Mouse (Mus musculus) brain, embryonic 18.5 days (tissue): Measurements from ENCODE around the gene Prnd.

Experiments used
- DNase-seq: peaks from one replicate; pipeline ENCODE4 v3.0.0-alpha.2; 2012; ENCODE audit warnings: low read depth, low spot score

Gene Prnd

DNA sequence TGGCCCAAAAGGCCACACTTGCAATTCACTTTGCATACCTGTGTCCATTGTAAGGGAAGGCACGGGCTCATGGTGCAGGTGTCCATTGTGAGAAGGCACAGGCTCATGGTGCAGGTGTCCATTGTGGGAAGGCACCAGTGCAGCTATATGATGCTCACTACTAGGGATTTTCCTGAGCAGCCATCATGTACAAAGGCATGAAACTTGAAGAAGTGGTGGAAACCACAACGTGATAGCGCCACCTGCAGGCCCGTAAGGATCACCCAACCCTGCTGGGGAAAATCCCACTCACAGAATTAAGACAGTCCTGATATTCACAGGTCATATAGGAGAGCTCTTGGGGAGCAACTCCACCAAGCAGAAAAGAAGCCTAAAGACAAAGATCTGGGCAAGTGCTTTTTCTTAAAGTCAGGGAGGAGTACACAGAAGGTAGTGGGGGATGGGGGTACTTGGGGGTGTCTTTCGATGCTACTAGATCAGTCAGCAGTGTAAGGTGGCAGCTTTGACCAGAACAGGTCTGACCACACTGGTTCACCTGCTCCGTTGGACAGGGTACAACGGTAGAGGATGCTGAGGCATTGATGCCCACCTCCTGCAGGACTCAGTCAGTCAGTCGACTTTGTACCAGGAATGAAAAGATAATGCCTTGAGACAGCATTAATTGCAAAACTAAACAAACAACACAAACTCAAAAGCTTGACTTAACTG is 11.1 kb upstream of the Prnd start:
- no peak for DNase-seq

DNA sequence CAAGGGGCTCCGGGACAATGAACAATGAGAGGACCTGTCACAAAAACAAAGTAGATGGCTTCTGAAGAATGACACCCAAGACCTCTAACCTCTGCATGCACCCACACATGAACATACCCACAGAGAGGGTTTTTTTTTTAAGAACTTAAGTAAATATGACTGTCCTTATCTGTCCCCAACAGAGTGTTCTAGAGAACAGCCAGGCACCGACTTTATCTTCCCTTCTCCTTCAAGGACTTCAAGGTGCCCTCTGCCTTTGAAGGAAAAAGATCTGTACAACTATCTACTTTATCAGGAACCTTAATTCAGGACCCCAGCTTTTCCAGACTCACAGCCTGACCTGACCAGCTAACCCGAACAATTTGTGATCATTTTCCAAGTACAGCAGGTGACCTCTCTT is 10.2 kb upstream of the Prnd start:
- no peak for DNase-seq

GRCm38 (mm10) chr2:131941501-131941900 is 9.2 kb upstream of the Prnd start:
- DNase-seq, result no peak

GRCm38 (mm10) chr2:131944370-131944769 is 6.3 kb upstream of the Prnd start:
- DNase-seq, result no peak

DNA sequence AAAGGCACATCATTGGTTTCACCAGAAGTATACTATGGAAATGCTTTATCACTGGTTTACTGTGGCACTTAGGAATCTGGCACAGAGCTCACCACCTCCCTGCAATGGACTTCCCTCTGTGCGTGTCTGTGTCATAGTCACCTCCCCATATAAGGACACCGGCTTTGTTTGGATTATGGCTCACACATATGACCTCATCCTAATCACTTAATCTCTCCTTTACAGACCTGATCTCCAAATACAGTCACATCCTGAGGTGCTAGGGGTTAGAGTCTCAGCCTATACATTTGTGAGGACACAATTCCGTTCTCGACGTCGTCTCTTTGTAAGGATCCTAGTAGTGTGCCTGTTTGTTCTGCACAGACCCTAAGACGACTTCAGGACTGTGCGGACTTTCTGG is 5.4 kb upstream of the Prnd start:
- DNase-seq, result no peak

- DNase-seq, result no peak
Observed at GRCm38 (mm10) chr2:131945765-131946164, 4.9 kb upstream of the Prnd start.

DNA sequence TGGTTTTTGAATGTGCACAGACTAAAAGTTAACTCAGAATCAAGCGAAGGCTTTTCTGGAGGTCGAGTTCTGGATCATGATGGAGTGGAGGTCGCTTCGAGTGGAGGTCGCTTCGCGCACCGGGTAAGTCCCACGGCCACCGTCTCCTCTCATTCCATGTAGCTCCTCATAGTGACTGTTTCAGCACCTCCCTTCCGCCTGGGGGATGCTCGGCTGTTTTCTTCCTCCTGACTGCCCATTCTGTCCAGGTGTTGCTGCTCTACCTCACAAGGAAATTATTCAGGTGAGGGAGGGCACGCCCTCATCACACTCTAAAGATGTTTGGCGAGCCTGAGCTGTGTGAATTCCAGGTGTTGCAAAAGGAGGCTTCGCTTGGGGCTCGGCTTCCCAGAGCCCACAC is 4.3 kb upstream of the Prnd start:
- DNase-seq, result no peak

- no peak for DNase-seq
Observed at GRCm38 (mm10) chr2:131948156-131948555, 2.5 kb upstream of the Prnd start.

DNA sequence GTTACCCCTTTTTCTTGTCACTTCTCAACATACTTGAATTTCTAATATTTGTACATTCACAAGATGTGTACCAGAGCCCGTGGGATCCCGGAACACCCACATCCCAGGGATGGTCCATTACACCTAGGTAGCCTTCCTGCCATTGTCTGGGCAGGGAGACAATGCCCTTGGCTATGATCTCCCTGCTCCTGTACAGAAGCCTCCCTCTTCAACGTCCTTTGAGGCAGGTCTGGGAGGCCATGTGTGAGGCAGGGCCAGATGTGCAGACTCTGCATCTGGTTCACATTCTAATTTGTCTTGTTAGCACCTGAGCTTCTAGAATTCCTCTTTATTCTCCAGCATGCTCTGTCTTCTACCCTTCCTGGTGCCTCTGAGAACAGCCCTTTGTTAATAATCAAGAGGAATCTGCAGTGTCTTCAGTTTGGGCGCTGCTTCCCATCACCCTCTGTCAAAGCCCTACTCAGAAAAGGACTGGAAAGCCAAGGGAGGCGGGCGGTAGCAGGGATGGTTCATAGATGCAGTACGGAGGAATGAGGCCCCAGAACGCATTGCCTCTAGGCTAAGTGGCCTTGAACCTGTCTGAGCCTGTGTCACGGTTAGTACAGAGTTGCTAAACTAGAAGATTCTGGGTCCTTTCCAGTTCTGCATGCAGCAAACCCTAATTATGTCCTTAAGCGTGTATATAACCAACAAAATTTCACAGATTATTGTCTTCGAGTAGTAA is 1.6 kb upstream of the Prnd start:
- no peak for DNase-seq

DNA sequence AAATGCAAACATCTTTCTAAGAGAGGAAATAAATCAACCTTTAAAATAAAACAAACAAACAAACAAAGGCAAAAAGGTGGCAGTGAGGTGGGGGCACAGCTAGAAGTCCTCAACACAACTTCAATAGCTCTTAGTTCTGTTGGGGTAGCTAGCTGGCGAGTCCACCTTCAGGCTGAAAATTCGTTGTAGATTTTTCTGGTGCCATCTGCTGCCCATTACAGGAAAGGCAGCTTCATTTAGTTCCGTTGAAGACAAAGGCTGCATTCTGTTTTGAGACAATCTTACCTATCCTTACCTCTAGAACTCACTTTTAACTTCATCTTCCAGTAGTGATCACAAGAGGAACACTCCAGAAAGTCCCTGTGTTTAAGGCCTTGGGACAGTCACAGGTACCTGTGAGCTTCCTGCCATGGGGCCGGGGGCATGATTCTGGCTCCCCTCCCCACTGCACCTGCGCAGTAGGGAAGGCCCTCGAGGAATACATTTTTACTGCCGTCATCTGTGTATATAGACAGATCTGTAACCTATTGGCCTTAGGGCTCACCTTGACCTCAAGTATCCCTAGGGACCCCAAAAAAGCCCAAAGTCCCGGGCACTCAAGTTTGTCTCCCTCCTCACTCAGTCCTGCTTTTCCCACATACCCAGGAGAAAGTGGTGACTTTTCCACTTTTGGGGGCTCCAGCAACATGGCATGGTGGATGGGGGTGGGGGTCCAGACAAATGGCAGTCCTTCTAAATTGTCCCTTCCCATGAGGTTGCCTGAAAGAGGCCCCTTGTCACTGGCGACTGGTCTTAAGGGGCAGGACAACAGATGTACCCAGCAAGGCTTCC is 679 bp upstream of the Prnd start:
- peak; percentile 54 for DNase-seq

GRCm38 (mm10) chr2:131952456-131952855 is 1.8 kb downstream of the Prnd start:
- DNase-seq, result no peak

DNA sequence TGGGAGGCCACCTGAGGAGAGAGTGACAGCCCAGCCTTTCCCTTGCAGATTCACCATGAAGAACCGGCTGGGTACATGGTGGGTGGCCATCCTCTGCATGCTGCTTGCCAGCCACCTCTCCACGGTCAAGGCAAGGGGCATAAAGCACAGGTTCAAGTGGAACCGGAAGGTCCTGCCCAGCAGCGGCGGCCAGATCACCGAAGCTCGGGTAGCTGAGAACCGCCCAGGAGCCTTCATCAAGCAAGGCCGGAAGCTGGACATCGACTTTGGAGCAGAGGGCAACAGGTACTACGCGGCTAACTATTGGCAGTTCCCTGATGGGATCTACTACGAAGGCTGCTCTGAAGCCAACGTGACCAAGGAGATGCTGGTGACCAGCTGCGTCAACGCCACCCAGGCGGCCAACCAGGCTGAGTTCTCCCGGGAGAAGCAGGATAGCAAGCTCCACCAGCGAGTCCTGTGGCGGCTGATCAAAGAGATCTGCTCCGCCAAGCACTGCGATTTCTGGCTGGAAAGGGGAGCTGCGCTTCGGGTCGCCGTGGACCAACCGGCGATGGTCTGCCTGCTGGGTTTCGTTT is 2.4 kb downstream of the Prnd start:
- no peak for DNase-seq

GRCm38 (mm10) chr2:131953711-131954110 is 3.0 kb downstream of the Prnd start:
- DNase-seq, result no peak

- no peak for DNase-seq
Observed at GRCm38 (mm10) chr2:131954835-131955234, 4.2 kb downstream of the Prnd start.

DNA sequence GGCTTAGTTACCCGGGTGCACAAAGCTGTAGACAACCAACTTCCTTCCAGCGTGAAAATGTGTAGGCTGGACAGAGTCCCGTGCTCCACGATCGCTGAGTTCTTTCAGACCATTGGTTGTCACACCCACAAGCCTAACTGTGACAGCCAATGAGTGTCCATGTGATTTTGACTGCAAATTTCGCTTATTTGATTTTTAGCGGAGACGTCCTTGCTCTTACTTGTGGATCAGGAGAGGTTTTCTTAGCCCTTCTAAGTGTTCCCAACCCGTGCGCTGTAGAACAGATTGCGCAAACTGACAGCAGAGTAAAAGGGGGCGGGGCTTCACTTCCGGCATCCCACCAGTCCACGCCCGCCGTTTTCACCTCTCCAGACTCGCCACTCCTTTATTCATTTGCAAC is 4.6 kb downstream of the Prnd start:
- DNase-seq, result no peak

- DNase-seq, result no peak
Observed at GRCm38 (mm10) chr2:131956336-131957256, 5.9 kb downstream of the Prnd start.

GRCm38 (mm10) chr2:131957731-131958222 is 7.1 kb downstream of the Prnd start:
- no peak for DNase-seq

DNA sequence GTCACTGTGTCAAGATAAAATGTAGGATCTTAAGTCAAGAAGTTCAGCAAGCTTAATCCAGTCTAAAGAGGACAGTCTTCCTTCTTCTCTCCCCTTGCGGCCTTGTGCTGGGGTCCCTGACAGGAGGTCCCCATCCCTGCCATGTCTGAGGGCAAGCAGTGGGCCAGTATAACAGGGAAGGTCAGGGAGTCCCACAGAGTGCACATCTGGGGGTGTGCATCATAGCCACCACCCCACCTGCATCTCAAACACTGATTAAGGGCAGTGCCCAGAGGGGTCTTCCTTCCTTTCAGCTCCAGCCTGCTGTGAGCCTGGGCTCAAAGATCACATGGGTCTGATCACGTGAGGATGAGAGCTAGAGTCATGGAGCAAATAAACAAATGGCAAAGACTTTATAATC is 11.0 kb downstream of the Prnd start:
- no peak for DNase-seq

GRCm38 (mm10) chr2:131970597-131970996 is 19.9 kb downstream of the Prnd start:
- DNase-seq, result no peak

DNA sequence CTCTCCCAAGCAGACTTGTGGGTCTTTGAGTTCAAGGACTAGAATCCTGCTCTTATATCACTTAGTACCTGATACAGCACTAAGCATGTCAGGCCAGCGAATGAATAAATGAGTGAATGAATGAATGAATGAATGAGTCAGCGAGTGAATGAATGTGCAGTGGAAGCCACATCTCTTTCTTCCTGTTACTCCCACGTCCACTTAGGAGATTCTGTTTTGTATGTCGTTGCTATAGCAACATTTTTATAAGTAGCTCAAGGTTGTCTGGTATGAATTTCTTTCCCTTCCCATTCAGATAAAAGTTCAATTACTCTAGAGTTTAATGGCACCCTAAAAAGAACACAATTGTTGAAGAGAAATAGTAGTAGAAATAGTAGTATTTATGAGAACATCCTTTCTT is 20.4 kb downstream of the Prnd start:
- DNase-seq, result no peak

DNA sequence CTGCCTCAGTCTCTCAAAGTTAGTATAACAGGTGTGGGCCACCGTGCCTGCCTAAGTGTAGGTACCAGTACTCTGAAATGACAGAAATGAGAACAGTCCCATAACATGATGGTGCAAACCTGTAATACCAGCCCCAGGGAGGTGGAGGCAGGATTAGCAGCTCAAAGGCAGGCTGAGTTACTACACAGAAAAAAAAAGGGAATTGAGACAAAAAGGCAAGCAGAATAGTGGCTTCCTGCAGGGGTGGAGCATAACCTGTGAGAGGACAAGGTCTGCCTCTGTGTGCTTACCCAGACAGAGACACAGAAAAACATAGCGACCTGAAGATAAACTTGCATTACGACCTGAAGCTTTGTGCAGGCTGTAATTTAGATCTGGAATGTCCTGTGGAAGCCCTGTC is 26.0 kb downstream of the Prnd start:
- DNase-seq, result no peak
